Mouse (Mus musculus) cerebellum, postnatal 14 days (tissue): ENCODE measurements around the gene Mtfp1.

Experiments
- DNase-seq, 2 experiments: peaks; one replicate each; pipeline ENCODE4 v3.0.0; 2021; ENCODE audit warnings: mixed read lengths in 2 of 2

The Mtfp1 gene

DNA sequence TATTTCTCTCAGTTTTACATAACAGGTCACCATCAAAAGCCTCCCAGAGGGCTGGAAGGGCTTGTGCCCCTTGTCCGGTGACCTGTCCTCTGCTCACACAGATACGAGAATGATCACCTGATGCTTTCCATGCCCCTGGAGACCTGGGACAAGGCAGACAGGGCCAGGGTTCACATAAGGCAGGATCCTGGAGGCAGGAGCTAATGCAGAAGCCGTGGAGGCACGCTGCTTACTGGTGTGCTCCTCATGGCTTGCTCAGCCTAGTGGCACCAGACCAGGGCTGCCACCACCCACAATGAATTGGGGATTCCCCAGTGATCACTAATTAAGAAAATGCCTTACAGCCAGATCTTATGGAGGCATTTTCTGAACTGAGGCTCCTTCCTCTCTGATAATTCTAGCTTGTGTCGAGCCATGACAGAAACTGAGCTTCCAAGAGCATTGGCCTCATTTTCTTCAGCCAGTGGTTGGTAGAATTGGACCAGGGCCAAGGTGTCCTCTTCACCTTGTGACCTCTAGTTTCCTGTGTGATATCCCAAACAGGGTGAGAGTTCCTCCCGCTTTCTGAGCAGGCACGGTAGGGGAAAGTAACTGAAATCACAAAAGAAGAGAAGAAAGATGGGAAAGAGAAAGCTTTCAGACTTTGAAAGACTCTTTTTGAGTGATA lies 16.8 kb downstream of the Mtfp1 start:
- no peak for DNase-seq

- DNase-seq: no peak
Observed at GRCm38 (mm10) chr11:4076633-4077032, 18.6 kb downstream of the Mtfp1 start.

GRCm38 (mm10) chr11:4069664-4070063 lies 25.6 kb downstream of the Mtfp1 start:
- DNase-seq: no peak

DNA sequence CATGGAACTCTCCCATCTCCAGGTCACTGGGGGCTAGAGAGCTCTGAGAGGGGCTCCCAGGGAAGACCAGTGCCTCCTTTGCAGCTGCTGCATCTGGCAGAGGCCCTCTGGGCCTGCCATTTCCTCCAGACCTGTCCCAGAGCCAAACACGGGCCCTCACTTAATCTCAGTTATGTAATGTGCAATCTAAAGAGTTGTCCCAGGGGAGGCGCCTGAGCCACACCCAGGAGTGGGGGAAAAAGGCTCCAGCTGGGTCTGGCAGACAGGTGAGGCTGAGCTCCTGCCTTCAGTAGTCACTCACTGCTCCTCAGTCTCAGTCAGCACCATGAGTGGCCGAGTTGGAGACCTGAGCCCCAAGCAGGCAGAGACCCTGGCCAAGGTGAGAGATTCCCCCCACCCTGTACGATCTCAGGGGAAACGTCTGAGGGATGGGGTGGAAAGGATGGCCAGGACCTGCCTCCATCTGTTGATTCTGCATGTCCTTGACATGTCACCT lies 30.6 kb downstream of the Mtfp1 start, which contains the start of gene Sec14l3:
Gene Sec14l3 (plus strand): TSS at position 215 of the 496 bp plus-strand sequence.
- no peak for DNase-seq

GRCm38 (mm10) chr11:4062981-4063380 lies 32.3 kb downstream of the Mtfp1 start:
- no peak for DNase-seq

DNA sequence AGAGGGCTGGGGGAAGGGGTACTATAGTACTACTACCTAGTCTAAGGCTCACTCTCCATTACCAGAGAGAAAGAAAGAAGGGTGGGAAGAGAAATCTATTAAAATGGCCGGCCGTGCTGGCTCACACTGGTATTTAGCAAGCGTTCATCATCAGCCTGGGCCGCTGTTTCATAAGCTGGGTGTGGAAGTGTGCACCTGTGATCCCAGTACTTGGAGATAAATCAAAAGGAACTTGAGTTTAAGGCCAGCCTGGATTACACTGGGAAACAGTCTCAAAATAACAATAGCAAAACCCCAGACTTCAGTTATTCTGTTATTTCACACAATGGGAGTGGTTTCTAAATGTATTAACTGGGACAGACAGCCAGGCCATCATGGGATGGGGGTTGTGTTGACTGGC lies 32.7 kb downstream of the Mtfp1 start:
- DNase-seq: no peak

GRCm38 (mm10) chr11:4060866-4061575 lies 34.2 kb downstream of the Mtfp1 start:
- no peak for DNase-seq

DNA sequence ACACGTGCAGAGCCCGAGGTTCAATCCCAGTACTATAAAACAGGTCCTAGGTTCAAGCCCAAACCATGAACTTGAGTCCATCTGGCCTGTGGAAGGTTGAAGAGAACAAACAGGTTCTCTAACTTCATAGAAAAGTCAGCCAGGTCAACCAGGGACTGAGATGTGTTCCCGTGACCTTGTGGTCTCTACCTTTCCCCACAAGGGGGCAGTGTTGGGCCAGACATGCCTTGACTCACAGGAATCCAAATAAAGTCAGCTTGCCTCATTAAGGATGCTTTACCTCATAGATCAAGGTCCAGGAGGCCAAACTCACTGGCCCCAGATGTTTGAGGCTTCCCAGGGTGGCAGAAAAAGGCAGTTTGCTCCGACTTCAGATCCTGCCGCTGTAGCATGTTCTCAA lies 41.7 kb downstream of the Mtfp1 start:
- peak; percentile 85 to 91 for DNase-seq

GRCm38 (mm10) chr11:4048438-4048837 lies 46.8 kb downstream of the Mtfp1 start:
- DNase-seq: no peak

- no peak for DNase-seq
Observed at GRCm38 (mm10) chr11:4047766-4048165, 47.5 kb downstream of the Mtfp1 start.

DNA sequence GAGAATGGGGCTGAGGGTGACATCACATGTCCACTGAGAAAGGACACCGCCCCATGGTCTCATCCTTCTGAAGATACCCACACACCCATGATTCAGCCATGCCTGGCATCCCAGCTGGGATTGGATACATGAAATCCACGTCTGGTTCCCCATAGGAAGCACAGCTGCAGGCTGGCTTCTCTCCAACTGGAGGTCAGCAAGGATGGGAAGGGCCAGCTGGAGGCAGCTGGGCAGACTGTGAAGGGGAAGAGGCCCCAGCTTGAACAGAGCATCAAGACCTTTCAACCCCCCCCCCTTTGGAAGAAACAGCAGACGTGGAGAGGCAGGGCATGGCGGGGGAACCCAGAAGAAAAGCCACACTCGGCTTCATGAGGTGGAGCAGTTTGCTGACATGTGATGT lies 48.7 kb downstream of the Mtfp1 start:
- DNase-seq: no peak

DNA sequence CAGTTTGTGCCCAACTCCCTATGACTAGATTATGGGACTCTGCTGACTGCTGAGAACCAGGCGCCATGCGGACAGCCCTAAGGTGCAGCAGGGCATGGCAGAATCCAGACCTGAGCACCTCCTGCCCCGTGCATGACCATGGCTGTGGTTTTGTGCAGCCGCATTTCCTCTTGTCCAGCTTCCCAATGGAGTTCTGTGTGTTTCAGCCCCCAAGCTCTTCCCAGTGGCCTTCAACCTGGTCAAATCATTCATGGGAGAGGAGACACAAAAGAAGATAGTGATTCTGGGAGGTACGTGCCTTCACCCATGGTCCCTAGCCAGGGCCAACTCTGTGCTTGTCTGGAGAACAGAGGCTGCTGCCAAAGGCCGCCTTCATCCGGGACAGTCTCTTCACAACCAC lies 52.2 kb downstream of the Mtfp1 start:
- no peak for DNase-seq
